Mouse (Mus musculus) embryonic stem cell, embryonic (primary cell): ENCODE measurements around the gene Mrgpra9.
"Not testable (repeated sequence)": the region's sequence is repeated elsewhere in the genome, so short reads cannot be mapped to it uniquely, and the experiment has no call there.

Experiments
- CTCF ChIA-PET, 4 experiments: fragments of 300-600 bp in 2 of 4; fragments of 350-600 bp in 2 of 4; sonication (Branson Sonifier 250); formaldehyde crosslinking; loops; one replicate each; lab custom pipeline; 2022; ENCODE audit warnings: inconsistent platforms in 2 of 4; lab: Charles Lee
- POLR2A ChIA-PET, 4 experiments: fragments of 300-600 bp in 2 of 4; fragments of 350-600 bp in 2 of 4; sonication (Branson Sonifier 250); formaldehyde crosslinking; loops; one replicate each; lab custom pipeline; 2022; ENCODE audit warnings: antibody characterized with exemption in 4 of 4, inconsistent platforms in 1 of 4; lab: Charles Lee

Gene Mrgpra9

DNA sequence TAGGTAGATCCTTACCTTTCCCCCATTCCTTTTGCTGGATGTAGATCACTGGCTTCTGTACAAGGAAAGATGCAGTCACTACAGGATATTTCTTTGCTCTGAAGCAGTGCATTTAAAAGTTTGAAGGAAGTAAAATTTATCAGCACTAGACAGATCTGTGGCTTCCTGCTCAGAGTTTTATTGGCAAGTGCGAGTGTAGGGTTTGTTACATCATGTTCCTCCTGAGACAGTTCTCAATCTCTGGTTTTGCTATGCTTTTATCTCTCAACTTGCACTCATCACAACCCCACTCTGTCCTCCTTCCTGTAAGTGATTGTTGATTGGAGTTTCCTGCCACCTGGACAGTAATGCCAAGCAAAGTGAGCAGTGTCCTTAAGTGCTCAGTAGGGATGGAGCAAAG, at the start of gene Mrgpra9:
Mrgpra9 (minus strand) TSS at position 79 of the 400 bp plus-strand sequence.
- ChIA-PET POLR2A (interaction anchor here in 1 of 4 experiments (0.6 kb wide), 1 partner anchor 108 kb away, joined by 4 read pairs; no protein-coding TSS in a partner anchor), CTCF (interaction anchor here in 1 of 4 experiments (0.5 kb wide), 1 partner anchor 168 kb away, joined by 5 read pairs; no protein-coding TSS in a partner anchor)

DNA sequence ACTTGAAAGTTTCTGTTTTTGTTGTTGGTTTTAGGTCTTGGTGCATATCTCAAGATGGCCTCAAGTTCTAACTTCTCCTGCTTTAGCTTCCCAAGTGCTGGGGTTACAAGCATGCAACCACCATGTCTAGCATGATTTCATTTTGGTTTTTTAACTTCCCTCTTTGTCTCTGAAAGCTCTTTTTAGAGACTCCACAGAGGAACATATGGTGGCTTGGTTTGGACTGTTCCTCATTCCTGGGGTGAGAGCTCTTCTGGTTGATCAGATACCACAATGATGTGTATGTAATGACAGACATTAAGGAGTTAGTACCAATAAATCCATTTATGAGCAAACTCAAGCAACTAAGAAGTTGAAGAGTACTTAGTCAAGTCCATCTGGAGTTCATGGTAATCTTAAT, 47.0 kb upstream of the Mrgpra9 start:
- CTCF ChIA-PET, POLR2A ChIA-PET: not testable (repeated sequence)

DNA sequence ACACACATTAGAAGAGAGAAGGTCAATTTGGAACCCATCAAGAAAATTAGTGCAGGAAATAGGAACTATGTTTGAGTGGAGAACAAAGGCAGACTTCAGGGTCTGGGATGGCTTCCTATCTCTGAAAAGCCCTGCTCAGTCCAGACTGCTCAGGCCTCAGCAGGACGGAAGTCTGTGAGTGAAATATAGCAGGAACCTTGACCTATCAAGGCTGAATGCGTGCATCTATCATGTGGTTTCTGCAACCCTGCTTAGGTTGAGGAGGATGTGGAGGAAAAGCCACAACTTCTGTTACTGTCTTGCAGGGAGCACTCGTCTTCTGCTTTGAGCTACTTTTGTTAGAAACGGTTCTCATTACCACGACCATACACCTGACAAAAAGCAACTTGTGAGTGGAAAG, 18.9 kb upstream of the Mrgpra9 start:
- CTCF ChIA-PET, POLR2A ChIA-PET: not testable (repeated sequence)

GRCm38 (mm10) chr7:47244658-47245057, 8.0 kb downstream of the Mrgpra9 start:
- POLR2A ChIA-PET = no interaction called here
- CTCF ChIA-PET = no interaction called here

DNA sequence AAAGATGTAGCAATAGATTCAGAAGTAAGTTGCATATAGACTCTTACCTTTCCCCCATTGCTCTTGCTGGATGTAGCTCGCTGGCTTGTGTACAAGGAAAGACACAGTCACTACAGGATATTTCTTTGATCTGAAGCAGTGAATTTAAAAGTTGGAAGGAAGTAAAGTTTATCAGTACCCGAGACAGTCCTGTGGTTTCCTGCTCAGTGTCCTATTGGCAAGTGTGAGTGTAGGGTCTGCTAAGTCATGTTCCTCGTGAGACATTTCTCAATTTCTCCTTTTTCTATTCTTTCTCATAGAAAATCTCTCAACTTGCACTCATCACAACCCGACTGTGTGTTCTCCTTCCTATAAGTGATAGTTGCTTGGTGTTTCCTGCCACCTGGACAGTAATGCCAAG, 47.8 kb downstream of the Mrgpra9 start, which contains the start of gene Mrgpra6:
Mrgpra6 (minus strand) TSS at position 91 of the 400 bp plus-strand sequence.
- POLR2A ChIA-PET = no interaction called here
- CTCF ChIA-PET = interaction anchor here in 1 of 4 experiments (0.6 kb wide), 2 partner anchors 88 to 862 kb away, joined by 3 read pairs; no protein-coding TSS in a partner anchor

DNA sequence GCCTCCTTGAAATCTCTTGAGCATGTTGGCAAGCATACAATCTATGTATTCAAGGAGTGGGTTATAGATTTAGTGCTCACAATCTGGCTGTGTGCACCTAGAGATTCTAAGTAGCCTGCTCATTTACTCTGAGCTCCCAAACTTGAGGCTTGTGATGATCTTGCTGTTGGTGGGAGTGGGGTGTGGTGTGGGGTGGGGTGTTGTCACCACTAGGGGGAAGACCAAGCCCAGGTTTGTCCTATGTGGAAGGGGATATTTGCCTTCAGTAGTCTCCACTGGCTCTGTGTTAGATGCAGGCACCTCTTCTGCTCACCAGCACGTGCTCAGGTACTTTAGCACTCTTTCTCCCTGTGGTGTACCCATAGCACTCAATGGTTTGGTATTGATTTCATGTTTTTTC, 57.4 kb downstream of the Mrgpra9 start:
- POLR2A ChIA-PET = no interaction called here
- CTCF ChIA-PET = no interaction called here
